Mouse (Mus musculus): ENCODE data around the gene Ilf2. TPM values are rescaled to one million over a fixed set of nuclear protein-coding genes. Genes with fewer than 3 reads are reported as not detected.

Ilf2 gene
- polyA plus RNA-seq, 1 experiment, result 1.6 TPM

DNA sequence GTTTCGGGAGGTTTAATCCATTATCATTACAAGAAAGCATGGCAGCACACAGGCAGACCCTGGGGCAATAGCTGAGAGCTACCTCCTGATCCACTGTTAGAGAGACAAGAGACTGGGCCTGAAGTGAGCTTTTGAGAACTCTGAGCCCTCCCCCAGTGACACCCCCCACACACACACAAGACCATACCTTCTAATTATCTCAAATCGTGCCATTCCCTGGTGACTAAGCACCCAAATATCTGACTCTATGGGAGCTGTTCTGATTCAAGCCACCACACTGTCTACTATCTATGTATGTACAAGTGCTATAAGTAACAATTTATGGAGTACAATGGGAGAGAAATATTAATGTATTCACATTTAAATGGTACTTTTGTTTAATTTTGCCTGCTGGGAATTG lies 35.2 kb upstream of the Ilf2 start:
- no peaks in the 10 kb centered on the region for H3K27me3 ChIP-seq (ENCODE audit: control insufficient read depth)
- H3K9me3 ChIP-seq (ENCODE audit: control insufficient read depth, low read length), result no peaks in the 10 kb centered on the region
- TF ChIP-seq TAL1 (IDR thresholded peaks at IDR 0.05; ENCODE audit: low read length), result no peak
- no peak for TF ChIP-seq GATA1 (IDR thresholded peaks at IDR 0.05; ENCODE audit: low read length)
- peaks cover 2% of the 10 kb centered on the region; the same call in 1 of the 2 replicates for H3K4me1 ChIP-seq (ENCODE audit: control insufficient read depth)
- no peak overlapping the region for H3K4me3 ChIP-seq (replicated peaks)
- no peaks in the 10 kb centered on the region for H3K36me3 ChIP-seq (ENCODE audit: control insufficient read depth)

DNA sequence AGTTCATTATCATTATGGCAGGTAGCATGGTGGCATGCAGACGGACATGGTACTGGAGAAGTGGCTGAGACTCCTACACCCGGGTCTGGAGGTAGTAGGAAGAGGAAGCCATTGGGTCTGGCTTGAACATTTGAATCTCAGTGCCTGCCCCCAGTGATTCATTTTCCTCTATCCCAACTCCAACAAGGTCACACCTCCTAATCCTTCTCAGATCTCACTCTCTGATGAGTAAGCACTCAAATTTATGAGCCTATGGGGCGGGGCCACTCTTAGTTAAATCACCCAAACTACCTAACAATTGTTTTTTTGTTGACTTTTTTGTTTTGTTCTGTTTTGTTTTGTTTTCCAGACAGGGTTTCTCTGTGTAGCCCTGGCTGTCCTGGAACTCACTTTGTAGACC lies 31.9 kb upstream of the Ilf2 start:
- H3K9me3 ChIP-seq (ENCODE audit: control insufficient read depth, low read length), result no peaks in the 10 kb centered on the region
- H3K4me3 ChIP-seq (replicated peaks), result no peak overlapping the region
- TF ChIP-seq GATA1 (IDR thresholded peaks at IDR 0.05; ENCODE audit: low read length) (no peak), TAL1 (IDR thresholded peaks at IDR 0.05; ENCODE audit: low read length) (no peak)
- no peaks in the 10 kb centered on the region for H3K27me3 ChIP-seq (ENCODE audit: control insufficient read depth)
- peaks cover 13% of the 10 kb centered on the region for H3K4me1 ChIP-seq (ENCODE audit: control insufficient read depth)
- no peaks in the 10 kb centered on the region for H3K36me3 ChIP-seq (ENCODE audit: control insufficient read depth)

DNA sequence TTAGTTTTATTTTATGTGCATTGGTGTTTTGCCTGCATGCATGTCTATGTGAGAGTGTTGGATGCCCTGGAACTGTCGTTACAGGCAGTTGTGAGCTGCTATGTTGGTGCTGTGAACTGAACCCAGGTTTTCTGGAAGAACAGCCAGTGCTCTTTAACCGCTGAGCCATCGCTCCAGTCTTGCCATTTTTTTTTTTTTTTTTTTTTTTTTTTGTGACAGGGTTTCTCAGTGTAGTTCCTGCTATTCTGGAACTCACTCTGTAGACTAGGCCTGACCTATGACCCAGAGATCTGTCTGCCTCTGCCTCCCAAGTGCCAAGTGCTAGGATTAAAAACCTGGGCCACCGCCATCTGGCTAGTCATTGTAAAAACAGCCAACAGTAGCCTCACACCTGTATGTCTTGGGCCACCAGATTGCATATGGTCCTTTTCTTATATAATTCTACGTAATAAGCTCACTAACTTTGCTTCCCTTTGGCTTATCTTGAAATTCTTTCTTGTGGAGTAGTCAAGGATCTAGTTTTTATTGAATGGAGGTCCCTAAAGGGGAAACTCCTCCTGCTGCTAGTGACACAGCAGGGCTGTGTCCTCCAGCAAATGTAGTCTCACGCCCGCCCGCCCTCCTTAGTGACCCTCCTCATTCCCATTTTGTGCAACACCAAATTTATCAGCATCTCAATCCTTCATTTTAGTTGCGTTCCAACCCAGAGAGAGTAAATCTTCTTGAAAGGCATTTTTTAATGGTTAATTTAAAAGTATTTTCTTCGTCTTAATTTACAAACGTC lies 30.3 kb upstream of the Ilf2 start:
- Histone ChIP-seq H3K9me3 (ENCODE audit: control insufficient read depth, low read length) (no peaks in the 10 kb centered on the region), H3K36me3 (ENCODE audit: control insufficient read depth) (no peaks in the 10 kb centered on the region), H3K27me3 (ENCODE audit: control insufficient read depth) (no peaks in the 10 kb centered on the region), H3K4me3 (replicated peaks) (no peak overlapping the region), H3K4me1 (ENCODE audit: control insufficient read depth) (peaks cover 13% of the 10 kb centered on the region)
- TF ChIP-seq GATA1 (IDR thresholded peaks at IDR 0.05; ENCODE audit: low read length) (no peak), TAL1 (IDR thresholded peaks at IDR 0.05; ENCODE audit: low read length) (no peak)

DNA sequence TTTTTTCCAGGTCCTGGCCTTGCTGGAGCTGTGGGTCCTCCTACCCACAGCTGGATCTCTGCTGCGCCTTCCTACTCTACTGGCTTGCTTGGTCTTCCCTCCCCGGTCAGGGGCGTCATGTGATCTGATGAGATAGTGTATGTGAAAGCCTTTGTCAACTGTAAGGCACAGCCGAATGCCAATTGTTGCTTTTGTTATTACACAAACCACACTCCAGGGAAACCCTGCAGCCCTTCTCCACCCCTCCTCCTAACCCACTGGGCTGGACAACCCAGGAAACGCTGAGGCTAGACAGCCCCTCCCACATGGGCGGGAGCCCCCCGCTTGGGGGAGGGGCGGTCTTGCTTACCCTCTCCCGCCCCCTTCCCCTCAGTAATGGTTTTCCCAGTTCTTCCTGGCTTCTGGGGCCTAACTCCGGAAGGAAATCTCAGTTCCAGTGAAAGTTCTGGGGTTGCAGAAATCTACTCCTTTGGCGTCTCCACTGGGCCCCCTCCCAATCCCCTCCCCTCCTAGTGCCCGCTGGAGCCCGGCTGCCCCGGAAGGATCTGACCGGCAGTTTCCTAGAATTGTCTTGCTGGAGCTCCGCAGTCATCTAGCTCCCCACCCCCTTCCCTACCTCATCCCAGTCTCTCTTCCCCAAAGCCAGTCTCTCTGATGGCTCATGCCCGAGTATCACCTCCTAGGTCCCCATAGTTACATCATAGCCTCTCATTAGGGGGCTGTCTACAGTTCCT lies 29.4 kb upstream of the Ilf2 start:
- peak overlapping the region; percentile 22 for H3K4me3 ChIP-seq (replicated peaks)
- H3K27me3 ChIP-seq (ENCODE audit: control insufficient read depth), result peaks cover 5% of the 10 kb centered on the region
- H3K9me3 ChIP-seq (ENCODE audit: control insufficient read depth, low read length), result no peaks in the 10 kb centered on the region
- H3K4me1 ChIP-seq (ENCODE audit: control insufficient read depth), result peaks cover 21% of the 10 kb centered on the region
- no peaks in the 10 kb centered on the region for H3K36me3 ChIP-seq (ENCODE audit: control insufficient read depth)
- TF ChIP-seq GATA1 (IDR thresholded peaks at IDR 0.05; ENCODE audit: low read length), result no peak
- TF ChIP-seq TAL1 (IDR thresholded peaks at IDR 0.05; ENCODE audit: low read length), result no peak

DNA sequence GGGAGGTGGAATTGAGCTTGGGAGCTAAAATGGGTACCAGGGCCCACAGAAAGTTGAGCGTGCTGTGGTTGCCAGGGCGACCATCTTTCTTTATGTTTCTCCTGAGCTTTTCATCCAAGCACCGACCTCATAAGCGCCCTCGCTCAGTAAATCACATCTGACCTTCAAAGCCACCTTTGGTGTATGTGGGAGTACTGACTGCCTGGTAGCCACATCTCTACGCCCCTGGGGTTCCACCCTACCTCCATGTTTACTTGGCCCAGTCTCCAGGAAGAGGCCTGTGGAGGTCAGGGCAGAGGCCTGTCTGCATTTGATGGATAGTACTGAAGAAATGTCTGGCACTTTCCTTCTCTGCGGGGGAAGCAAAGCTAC lies 28.8 kb upstream of the Ilf2 start:
- H3K4me3 ChIP-seq (replicated peaks), result no peak overlapping the region
- no peak for TF ChIP-seq GATA1 (IDR thresholded peaks at IDR 0.05; ENCODE audit: low read length)
- TF ChIP-seq TAL1 (IDR thresholded peaks at IDR 0.05; ENCODE audit: low read length), result no peak
- no peaks in the 10 kb centered on the region for H3K36me3 ChIP-seq (ENCODE audit: control insufficient read depth)
- peaks cover 22% of the 10 kb centered on the region for H3K4me1 ChIP-seq (ENCODE audit: control insufficient read depth)
- H3K27me3 ChIP-seq (ENCODE audit: control insufficient read depth), result peaks cover 5% of the 10 kb centered on the region
- no peaks in the 10 kb centered on the region for H3K9me3 ChIP-seq (ENCODE audit: control insufficient read depth, low read length)

DNA sequence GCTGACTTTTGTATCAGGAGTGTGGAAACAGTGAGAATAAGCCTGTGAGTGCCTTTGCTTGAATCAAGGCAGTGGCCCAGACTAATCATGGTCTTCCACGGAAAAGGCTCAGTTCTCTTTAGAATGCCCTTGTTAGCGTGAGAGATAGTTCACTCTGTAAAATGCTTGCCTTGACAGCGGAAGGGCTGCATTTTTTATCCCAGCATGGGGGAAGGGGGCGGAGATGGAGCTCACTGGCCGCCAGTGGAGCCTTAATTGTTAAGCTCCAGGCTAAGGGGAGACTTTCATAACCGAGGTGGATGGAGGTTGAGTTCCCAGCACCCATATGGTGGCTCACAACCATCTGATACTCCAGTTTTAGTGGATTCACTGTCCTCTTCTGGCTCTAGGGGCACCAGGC lies 27.3 kb upstream of the Ilf2 start:
- no peaks in the 10 kb centered on the region for H3K9me3 ChIP-seq (ENCODE audit: control insufficient read depth, low read length)
- no peak overlapping the region for H3K4me3 ChIP-seq (replicated peaks)
- TF ChIP-seq GATA1 (IDR thresholded peaks at IDR 0.05; ENCODE audit: low read length) (no peak), TAL1 (IDR thresholded peaks at IDR 0.05; ENCODE audit: low read length) (no peak)
- H3K4me1 ChIP-seq (ENCODE audit: control insufficient read depth), result peaks cover 22% of the 10 kb centered on the region
- H3K27me3 ChIP-seq (ENCODE audit: control insufficient read depth), result peaks cover 5% of the 10 kb centered on the region
- H3K36me3 ChIP-seq (ENCODE audit: control insufficient read depth), result no peaks in the 10 kb centered on the region

DNA sequence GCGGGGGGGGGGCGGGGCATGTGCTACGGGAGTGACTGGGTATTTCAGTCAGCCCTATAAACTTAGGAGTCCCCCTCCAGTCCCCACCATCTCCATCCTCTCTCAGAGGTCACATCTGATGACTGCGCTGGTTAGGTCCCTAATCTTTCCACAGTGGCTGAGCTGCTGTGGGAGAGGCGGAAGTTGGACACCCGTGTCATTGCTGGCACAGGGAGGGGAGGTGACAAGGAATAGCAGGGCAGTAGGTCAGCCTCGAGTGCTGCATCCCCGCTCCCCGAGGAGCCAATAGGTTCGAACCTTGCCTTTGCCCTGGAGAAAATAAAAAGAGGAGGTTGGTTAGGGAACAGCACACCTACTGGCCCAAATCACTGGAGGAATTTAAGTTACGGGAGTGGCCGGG lies 25.1 kb upstream of the Ilf2 start:
- no peaks in the 10 kb centered on the region for H3K36me3 ChIP-seq (ENCODE audit: control insufficient read depth)

DNA sequence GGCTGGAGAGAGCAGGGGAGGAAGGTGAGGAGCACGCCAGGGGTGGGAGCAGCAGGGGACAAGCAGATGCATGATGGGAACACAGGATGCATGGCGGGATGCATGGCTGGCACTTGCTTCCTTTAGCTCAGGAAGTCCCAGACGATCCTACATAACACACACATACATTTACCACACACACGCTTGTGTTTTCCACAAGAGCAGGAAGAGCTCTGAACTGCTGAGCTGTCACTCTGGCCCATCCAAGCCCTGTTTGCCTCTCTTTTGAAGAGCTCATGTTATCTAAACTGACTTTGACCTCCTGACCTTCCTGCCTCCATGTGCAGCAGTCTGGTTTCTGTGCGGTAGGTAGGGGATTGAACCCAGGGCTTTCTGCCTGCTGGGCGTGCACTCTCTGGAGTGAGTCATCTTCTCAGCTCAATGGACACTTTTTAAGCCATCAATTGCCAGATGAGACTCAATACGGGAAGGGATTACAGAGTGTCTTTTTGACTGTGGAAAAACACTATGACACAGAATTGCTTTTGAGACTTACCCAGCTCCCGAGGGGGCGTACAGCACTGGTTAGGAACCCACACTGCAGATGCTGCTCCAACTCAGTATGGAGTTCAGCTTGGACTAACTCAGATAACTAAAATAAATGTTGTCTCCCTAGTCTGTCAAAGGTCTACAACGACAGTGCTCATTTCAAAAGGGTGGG lies 24.4 kb upstream of the Ilf2 start:
- peaks cover 13% of the 10 kb centered on the region for H3K4me1 ChIP-seq (ENCODE audit: control insufficient read depth)
- H3K9me3 ChIP-seq (ENCODE audit: control insufficient read depth, low read length), result no peaks in the 10 kb centered on the region
- H3K36me3 ChIP-seq (ENCODE audit: control insufficient read depth), result no peaks in the 10 kb centered on the region
- no peak for TF ChIP-seq TAL1 (IDR thresholded peaks at IDR 0.05; ENCODE audit: low read length)
- TF ChIP-seq GATA1 (IDR thresholded peaks at IDR 0.05; ENCODE audit: low read length), result no peak
- H3K27me3 ChIP-seq (ENCODE audit: control insufficient read depth), result peaks cover 5% of the 10 kb centered on the region
- H3K4me3 ChIP-seq (replicated peaks), result peak overlapping the region; percentile 50

More for the DNA sequence above, 25.1 kb upstream of the Ilf2 start:
- no peaks in the 10 kb centered on the region for H3K9me3 ChIP-seq (ENCODE audit: control insufficient read depth, low read length)
- peaks cover 18% of the 10 kb centered on the region for H3K4me1 ChIP-seq (ENCODE audit: control insufficient read depth)
- peak overlapping the region; percentile 50 for H3K4me3 ChIP-seq (replicated peaks)
- peaks cover 5% of the 10 kb centered on the region for H3K27me3 ChIP-seq (ENCODE audit: control insufficient read depth)
- TF ChIP-seq TAL1 (IDR thresholded peaks at IDR 0.05; ENCODE audit: low read length) (no peak), GATA1 (IDR thresholded peaks at IDR 0.05; ENCODE audit: low read length) (no peak)

DNA sequence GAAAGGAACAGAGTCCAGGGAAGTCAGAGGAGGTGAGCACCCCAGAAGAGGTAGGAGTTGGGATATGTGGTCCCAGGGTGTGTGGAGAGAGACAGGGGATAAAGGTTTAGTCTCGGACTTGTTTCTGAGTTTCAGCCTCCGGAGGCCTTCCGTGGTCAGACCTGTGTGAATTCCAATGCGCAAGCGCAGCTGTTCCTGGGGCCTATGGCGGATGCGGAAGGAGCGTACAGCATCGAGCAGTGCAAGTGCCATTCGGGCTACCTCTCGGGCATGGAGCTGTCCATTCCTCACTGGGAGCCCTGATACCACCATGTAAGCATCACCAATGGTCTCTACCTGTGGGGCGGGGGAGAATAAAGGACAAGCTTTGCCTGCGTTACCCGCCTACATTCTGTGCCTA lies 21.0 kb upstream of the Ilf2 start:
- no peak overlapping the region for H3K4me3 ChIP-seq (replicated peaks)
- peaks cover 16% of the 10 kb centered on the region for H3K27me3 ChIP-seq (ENCODE audit: control insufficient read depth)
- no peaks in the 10 kb centered on the region for H3K9me3 ChIP-seq (ENCODE audit: control insufficient read depth, low read length)
- H3K4me1 ChIP-seq (ENCODE audit: control insufficient read depth), result peaks cover 9% of the 10 kb centered on the region
- TF ChIP-seq TAL1 (IDR thresholded peaks at IDR 0.05; ENCODE audit: low read length) (no peak), GATA1 (IDR thresholded peaks at IDR 0.05; ENCODE audit: low read length) (no peak)
- no peaks in the 10 kb centered on the region for H3K36me3 ChIP-seq (ENCODE audit: control insufficient read depth)
